Mouse (Mus musculus) MEL (cell line): Measurements from ENCODE around the gene 4930523C07Rik.

Experiments
- CHD1 ChIP-seq: IDR thresholded peaks from 2 replicates; pipeline ENCODE4 v1.6.1; 2012; ENCODE audit warnings: low read depth, mild to moderate bottlenecking, inconsistent platforms, low read length, improper control_type of control experiment
- CHD2 ChIP-seq: IDR thresholded peaks from 2 replicates; pipeline ENCODE4 v1.6.1; 2011; ENCODE audit warnings: low read length, improper control_type of control experiment
- CTCF ChIP-seq, 3 experiments: IDR thresholded peaks in 2 of 3; conservative IDR thresholded peaks in 1 of 3; 2 replicates each; pipeline ENCODE4 v1.5.1; 2011 to 2012; ENCODE audit warnings: low read length in 3 of 3, low read depth in 2 of 3, mild to moderate bottlenecking in 2 of 3, improper control_type of control experiment in 1 of 3, inconsistent platforms in 1 of 3, mixed read lengths in 1 of 3, moderate library complexity in 1 of 3; ENCODE audit not compliant: control insufficient read depth in 1 of 3, insufficient read depth in 1 of 3, poor library complexity in 1 of 3, severe bottlenecking in 1 of 3
- ELF1 ChIP-seq: IDR thresholded peaks from 2 replicates; pipeline ENCODE4 v1.6.1; 2014; ENCODE audit warnings: low read depth, mild to moderate bottlenecking, inconsistent platforms, low read length, improper control_type of control experiment, moderate library complexity
- MAFK ChIP-seq: IDR thresholded peaks from 2 replicates; pipeline ENCODE4 v1.6.1; 2011; ENCODE audit warnings: low read depth, mild to moderate bottlenecking, low read length, improper control_type of control experiment, borderline replicate concordance
- POLR2A ChIP-seq, 2 experiments: IDR thresholded peaks; 2 replicates each; pipeline ENCODE4 v1.6.1; 2011 to 2012; ENCODE audit warnings: low read length in 2 of 2, mild to moderate bottlenecking in 2 of 2, control low read depth in 1 of 2, improper control_type of control experiment in 1 of 2, low read depth in 1 of 2, moderate library complexity in 1 of 2; ENCODE audit not compliant: control insufficient read depth in 1 of 2, insufficient read depth in 1 of 2, poor library complexity in 1 of 2
- POLR2AphosphoS2 ChIP-seq: IDR thresholded peaks from 2 replicates; pipeline ENCODE4 v1.6.1; 2011; ENCODE audit warnings: low read length, improper control_type of control experiment
- TCF12 ChIP-seq: IDR thresholded peaks from 2 replicates; pipeline ENCODE4 v1.6.1; 2014; ENCODE audit warnings: low read depth, mild to moderate bottlenecking, inconsistent platforms, low read length, improper control_type of control experiment, moderate library complexity
- USF2 ChIP-seq, 2 experiments: IDR thresholded peaks; 2 replicates each; pipeline ENCODE4 v1.6.1; 2011 to 2012; ENCODE audit warnings: improper control_type of control experiment in 2 of 2, low read length in 2 of 2, borderline replicate concordance in 1 of 2, inconsistent platforms in 1 of 2, low read depth in 1 of 2, mild to moderate bottlenecking in 1 of 2; ENCODE audit not compliant: insufficient read depth in 1 of 2
- ZC3H11A ChIP-seq: IDR thresholded peaks from 2 replicates; pipeline ENCODE4 v1.6.1; 2012; ENCODE audit warnings: low read depth, mild to moderate bottlenecking, inconsistent platforms, low read length, improper control_type of control experiment
- ZMIZ1 ChIP-seq: IDR thresholded peaks from 2 replicates; pipeline ENCODE4 v1.6.1; 2012; ENCODE audit warnings: low read depth, mild to moderate bottlenecking, inconsistent platforms, low read length, improper control_type of control experiment, moderate library complexity

GRCm38 (mm10) chr1:160082647-160083046 lies 38.5 kb downstream of the 4930523C07Rik start:
- no peak for TF ChIP-seq POLR2A (IDR thresholded peaks at IDR 0.05; ENCODE audit: control insufficient read depth in 1 of 2, insufficient read depth in 1 of 2, low read depth in 1 of 2, low read length in 2 of 2, poor library complexity in 1 of 2)
- TF ChIP-seq ZMIZ1 = no peak
- no peak for TF ChIP-seq CTCF (IDR thresholded peaks at IDR 0.05 in 2 of 3, conservative IDR thresholded peaks at IDR 0.05 in 1 of 3; ENCODE audit: control insufficient read depth in 1 of 3, insufficient read depth in 1 of 3, low read depth in 2 of 3, low read length in 3 of 3, poor library complexity in 1 of 3, severe bottlenecking in 1 of 3)
- no peak for TF ChIP-seq ZC3H11A
- no peak for TF ChIP-seq ELF1
- TF ChIP-seq TCF12 = no peak
- TF ChIP-seq CHD2 = no peak
- no peak for TF ChIP-seq CHD1
- no peak for TF ChIP-seq USF2 (IDR thresholded peaks at IDR 0.05; ENCODE audit: borderline replicate concordance in 1 of 2, insufficient read depth in 1 of 2, low read depth in 1 of 2, low read length in 2 of 2)
- no peak for TF ChIP-seq MAFK
- no peak for TF ChIP-seq POLR2AphosphoS2
